Mouse (Mus musculus) frontal cortex, adult 2 months (tissue): ENCODE results near the gene St7l. TPM values are rescaled to one million over a fixed set of nuclear protein-coding genes. Genes with fewer than 3 reads are reported as not detected.
A peak's percentile ranks its signal among the peaks of the same experiment; 100 is the strongest.

Source experiments
- DNase-seq, 2 experiments: peaks; one replicate each; pipeline ENCODE4 v3.0.0; 2022; ENCODE audit warnings: low spot score in 1 of 2; ENCODE audit errors: extremely low spot score in 1 of 2
- polyA plus RNA-seq: library from polyadenylated mRNA; depleted of rRNA; stranded (reverse); fragments of >200 nt; gene quantifications from 2 replicates; pipeline ENCODE4 v1.2.3, GENCODE M21; 2012; rRNA removed

Gene St7l
- polyA plus RNA-seq, 1 experiment: 12.3 TPM

DNA sequence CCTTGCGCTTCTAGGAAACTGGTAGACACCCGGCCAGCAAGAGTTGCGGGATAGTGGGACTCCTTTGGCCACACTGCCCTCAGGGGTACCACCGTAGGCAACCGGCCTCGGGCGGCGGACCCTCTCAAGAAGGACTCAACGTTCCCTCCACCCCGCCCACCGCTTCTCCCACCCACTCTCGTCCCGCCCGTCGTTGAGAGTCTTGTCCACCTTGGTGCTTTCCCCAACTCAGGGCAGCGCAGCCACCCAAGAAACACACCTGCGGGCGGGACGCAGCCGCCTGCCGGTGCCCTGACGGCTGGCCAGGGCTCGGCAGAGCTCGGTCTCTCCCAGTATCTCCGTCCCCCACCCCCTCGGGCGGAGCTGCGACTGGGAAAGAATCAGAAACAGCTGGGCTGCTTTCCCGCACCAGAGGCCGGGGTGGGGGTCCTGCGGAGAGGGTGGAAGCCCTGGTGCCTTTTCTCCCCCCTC lies 98.4 kb downstream of the St7l start:
- no peak for DNase-seq

DNA sequence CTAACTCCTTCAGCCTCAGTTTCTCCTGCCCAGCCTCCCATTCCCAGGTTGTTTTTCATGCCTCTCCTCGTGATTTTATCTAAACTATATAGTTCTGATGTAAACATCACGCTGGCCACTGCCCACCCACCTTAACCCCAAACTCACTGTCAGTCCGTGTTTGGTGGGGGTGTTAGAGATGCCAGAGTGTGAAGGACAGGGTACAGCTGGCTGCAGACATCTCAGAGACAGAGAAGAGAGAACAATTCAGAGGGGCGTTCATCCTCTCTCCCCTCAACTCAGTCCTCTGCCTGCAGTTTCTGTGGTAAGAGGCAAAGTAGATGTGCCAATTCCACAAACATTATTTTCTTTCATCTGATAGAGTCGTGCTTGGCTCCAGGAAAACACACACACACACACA lies 99.1 kb downstream of the St7l start:
- DNase-seq: no peak

DNA sequence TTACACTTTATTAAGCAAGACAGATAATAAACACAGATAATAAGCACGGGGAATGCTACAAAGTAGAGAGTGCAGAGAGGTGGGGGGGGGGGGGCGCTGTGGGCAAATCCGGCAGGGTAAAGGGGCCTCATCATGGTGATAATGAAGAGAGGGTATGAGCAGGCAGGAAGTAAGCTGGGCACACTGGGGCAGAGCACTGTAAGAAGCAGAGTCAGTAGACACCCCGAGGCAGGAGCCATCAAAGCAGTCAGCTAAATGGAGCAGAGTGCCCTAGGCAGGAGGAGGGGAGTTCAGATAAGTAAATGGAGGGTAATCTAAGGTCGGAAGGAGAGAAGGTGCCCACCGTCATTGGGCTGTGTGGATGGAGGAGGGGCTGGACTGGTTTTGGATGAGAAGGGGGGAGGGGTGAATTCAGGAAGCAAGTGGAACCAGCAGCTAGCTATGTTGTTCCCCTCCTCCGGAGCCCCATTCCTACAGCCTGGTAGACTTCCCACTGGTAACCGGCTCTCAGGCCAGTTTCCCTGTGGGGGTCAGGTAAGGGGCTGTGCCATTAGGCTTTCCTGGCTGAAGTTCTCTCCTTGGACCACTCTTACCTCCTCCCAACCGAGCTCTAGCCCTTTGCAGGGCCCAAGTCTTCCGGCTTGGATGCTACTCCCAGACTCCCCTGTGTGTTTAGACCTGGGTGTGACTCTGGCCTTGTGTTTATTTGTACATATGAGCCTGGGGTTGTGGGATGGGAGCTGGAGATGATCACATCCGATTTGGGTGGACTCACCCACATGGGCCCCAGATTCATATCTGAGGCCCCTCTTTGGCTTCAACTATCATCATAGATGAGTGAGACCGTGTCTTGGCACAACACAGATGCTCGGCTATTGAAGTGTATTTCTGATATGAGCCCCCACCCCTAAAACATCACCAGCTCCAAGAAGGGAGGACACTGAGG lies 99.8 kb downstream of the St7l start:
- no peak for DNase-seq

DNA sequence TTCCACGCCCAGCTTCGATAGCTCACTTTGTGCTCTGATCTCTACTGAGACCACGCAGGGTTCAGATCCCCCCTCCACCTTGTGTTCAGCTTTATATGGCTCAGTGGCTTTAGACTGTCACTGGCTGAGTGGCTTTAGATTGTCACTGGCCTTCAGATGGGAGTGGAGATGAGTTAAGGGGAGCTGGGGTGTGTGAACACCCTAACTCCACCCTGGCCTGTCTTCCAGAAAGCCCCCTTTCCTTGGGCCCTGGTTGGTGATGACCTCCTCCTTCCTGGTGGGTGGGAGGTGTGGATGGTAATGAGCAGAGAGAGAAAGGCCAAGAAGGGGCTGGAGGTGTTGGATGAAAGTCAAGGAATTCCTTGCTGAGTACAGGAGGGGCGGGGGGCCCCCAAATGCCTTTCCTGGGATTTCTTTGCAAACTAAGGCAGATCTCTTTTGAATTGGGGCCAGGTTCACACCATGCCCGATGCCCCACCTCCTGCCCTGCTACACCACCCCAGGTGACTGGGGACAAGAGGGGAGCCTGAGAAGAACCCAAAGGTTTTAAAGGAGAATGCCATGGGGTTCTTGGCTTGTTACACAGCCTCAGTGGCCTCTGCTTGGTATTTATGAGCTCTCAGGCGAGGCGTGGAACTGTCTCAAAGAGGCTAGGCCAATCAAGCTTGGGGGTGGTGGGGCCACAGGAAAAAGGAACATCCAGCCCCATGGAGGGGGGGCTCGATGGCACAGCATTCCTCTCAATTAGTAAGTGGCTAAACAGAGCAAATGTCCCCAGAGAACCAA lies 101.5 kb downstream of the St7l start:
- no peak for DNase-seq

DNA sequence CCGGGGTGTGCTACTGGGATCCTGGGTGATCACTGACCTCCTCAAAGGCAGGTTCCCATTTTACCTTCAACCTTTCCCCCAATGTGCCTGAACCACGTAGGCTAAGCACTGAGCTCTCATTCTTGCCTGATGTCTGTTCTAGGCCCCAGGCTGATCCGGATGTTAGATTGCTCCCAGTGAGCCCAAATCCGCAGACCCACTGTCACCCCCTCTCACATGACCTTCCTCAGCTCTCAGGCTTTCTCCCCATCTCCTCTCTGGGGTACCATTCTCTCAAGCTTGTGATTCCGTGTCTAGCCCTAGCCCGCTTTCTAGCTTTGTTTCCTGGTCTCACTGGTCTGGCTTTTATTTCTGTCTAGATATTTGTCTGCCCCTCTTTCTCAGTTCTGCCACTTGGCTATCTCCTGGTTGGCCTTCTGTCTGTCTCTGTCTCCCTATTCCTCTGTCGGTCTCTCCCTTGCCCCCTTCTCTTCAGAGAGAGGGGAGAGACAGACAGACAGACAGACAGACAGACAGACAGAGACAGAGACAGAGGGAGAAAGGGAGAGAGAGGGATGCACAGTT lies 102.3 kb downstream of the St7l start:
- no peak for DNase-seq

DNA sequence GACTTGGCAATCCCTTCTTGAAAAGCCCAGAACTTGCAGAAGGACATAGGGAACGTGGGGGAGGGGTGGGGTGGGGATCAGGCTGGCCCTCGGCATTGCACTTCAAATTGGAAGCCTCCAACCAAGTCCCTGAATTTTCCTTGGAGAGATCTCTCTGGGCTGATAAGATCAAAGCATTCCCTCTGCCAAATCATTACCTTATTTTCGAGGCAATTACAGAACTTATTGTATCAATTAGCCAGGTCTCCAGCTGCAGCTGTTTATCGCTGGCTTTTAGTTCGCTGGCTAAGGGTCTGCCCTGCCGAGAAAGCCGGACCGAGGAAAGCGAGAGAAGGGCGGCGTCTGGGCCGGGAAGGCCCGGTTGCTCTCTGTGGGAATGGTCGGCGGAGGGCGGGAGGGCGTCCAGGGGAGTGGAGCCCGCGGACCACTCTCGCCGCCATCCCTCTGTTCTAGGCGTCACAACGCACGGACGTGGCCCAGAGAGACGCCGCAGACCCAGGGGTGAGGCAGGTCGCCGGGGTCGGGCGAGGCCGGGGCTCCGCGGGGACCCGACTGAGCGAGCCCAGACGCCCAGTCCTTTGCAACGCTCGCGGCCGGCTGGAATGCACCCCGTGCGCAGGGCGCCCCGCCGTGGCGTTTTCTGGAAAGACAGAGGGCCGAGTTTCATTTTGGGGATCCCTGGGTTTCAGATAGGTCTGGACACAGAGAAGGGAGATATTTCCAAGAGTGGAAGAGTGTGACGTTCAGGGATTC lies 103.9 kb downstream of the St7l start:
- peak; percentile 40 to 93 for DNase-seq

Other genes starting within 250 kb of the St7l start
- gene Slc16a1, start 225.3 kb upstream of the St7l start, polyA plus RNA-seq: 22.1 and 23.0 TPM in 2 replicates
- gene Ppm1j, start 82.9 kb upstream of the St7l start, polyA plus RNA-seq: 15.8 and 15.9 TPM in 2 replicates
- gene Fam19a3, start 82.2 kb upstream of the St7l start, polyA plus RNA-seq: 2.6 and 3.5 TPM in 2 replicates
- gene Rhoc, start 75.6 kb upstream of the St7l start, polyA plus RNA-seq: 30.8 and 42.7 TPM in 2 replicates
- 15.0 TPM in 2 replicates for gene Mov10, start 45.4 kb upstream of the St7l start, polyA plus RNA-seq
- gene Capza1, start 500 bp downstream of the St7l start, polyA plus RNA-seq: 33.5 and 35.0 TPM in 2 replicates
- 0.40 and 0.58 TPM in 2 replicates for gene Wnt2b, start 97.9 kb downstream of the St7l start, polyA plus RNA-seq
- 9.3 and 10.3 TPM in 2 replicates for gene Cttnbp2nl, start 189.1 kb downstream of the St7l start, polyA plus RNA-seq
- gene 4930564D02Rik, start 202.8 kb downstream of the St7l start, polyA plus RNA-seq: not detected in 2 replicates